Comparison of ENCODE assay signal across 9 mouse cellular contexts in the genomic region with DNA sequence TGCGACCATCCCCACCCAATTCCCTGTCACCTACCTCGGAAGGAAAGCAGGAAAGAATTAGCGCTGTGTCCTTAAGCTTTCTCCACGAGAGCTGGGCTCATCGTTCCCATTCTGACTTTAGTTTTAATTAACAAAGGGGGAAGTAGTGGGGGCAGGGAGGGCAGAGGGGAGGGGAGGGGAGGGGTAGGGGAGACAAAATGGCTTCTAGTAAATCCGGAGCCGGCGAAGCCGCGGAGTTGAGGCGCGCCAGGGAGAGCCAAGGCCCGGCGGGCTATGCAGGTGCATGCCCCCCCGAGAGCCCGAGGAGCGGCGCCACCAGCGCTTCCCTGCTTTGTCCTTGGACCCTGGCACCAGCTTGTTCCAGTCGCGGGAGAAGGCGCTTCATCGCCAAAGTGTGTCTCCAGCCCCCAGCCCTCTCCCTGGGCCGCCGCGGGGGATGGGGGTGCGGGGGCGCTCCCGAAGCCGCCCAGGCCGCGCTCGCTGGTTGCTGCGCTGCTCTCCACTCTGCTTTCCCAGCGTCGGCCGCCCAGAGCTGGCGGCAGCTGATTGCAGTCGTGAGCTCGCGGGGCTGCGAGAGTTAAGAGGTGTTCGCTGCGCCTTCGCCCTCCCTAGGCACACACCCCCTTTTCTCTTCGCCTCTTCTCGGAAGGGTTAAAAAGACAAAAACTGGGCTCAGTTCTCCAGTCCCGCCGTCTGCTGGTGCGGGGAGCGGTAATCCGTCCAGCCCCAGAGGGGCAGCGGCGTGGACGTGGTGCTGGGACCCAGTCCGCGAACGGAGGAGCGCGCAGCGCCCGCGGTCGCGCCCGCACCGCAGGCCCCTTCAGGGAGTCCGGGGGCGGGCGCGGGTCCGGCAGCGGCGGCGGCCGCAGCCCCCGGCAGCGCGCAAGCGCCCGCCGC. TPM values are rescaled to one million over a fixed set of nuclear protein-coding genes. Genes with fewer than 3 reads are reported as not detected.
DNase-seq lines count a peak whose midpoint lies in the region; ATAC-seq lines count a peak whose summit lies in the region.
"Had no signal": no experiment of that assay in that cellular context is flagged by ENCODE, and none has a peak within 500 bp of the region (broad histone marks: within the 10 kb centered on the region; RNA-seq: fewer than 3 reads in every experiment).

No protein-coding gene starts in this region.

- peak; percentile 24; the same call in 1 of the 2 replicates for ATAC-seq in heart, embryonic 11.5 days (replicated peaks; ENCODE audit: insufficient number of reproducible peaks, low FRiP score, low TSS enrichment)
- peak; percentile 32; the same call in 1 of the 2 replicates for ATAC-seq in embryonic facial prominence, embryonic 11.5 days (replicated peaks; ENCODE audit: insufficient number of reproducible peaks, low FRiP score, low TSS enrichment, low read depth)
- ATAC-seq in hindbrain, embryonic 13.5 days (ENCODE audit: low FRiP score), result peak; percentile 32
- ATAC-seq in liver, embryonic 11.5 days (replicated peaks; ENCODE audit: low FRiP score), result peak; percentile 42; the same call in 1 of the 2 replicates
- peak; percentile 34 for ATAC-seq in neural tube, embryonic 12.5 days (ENCODE audit: low FRiP score, low read depth)
- no peak for ATAC-seq in erythroid progenitor cell, adult 5-6 weeks (replicated peaks; ENCODE audit: low FRiP score, poor library complexity, severe bottlenecking)
- ATAC-seq: Patski had no signal

- H3K9ac ChIP-seq in heart, embryonic 11.5 days (ENCODE audit: low read depth, low read length), result peak overlapping the region; percentile 75
- peak overlapping the region; percentile 69 for H3K9ac ChIP-seq in embryonic facial prominence, embryonic 11.5 days (replicated peaks; ENCODE audit: low read length)
- peak overlapping the region; percentile 98 for H3K9ac ChIP-seq in hindbrain, embryonic 13.5 days
- peak overlapping the region; percentile 39 for H3K9ac ChIP-seq in liver, embryonic 11.5 days (ENCODE audit: low read depth, low read length)
- peak overlapping the region; percentile 96 for H3K9ac ChIP-seq in neural tube, embryonic 12.5 days

- H3K4me3 ChIP-seq in heart, embryonic 11.5 days (ENCODE audit: low read depth, low read length), result peak overlapping the region; percentile 70
- H3K4me3 ChIP-seq in embryonic facial prominence, embryonic 11.5 days (ENCODE audit: low read depth, low read length), result peak overlapping the region; percentile 59
- peak overlapping the region; percentile 87 for H3K4me3 ChIP-seq in hindbrain, embryonic 13.5 days
- peak overlapping the region; percentile 58 for H3K4me3 ChIP-seq in liver, embryonic 11.5 days (ENCODE audit: low read depth, low read length)
- peak overlapping the region; percentile 88 for H3K4me3 ChIP-seq in neural tube, embryonic 12.5 days

- no peak overlapping the region for H3K27ac ChIP-seq in heart, embryonic 11.5 days (ENCODE audit: low read depth, low read length)
- H3K27ac ChIP-seq in embryonic facial prominence, embryonic 11.5 days (replicated peaks; ENCODE audit: low read depth, low read length), result 0 out of 2 replicates have a peak overlapping the region, but pooled peaks have one; percentile 17
- peak overlapping the region; percentile 98 for H3K27ac ChIP-seq in hindbrain, embryonic 13.5 days
- H3K27ac ChIP-seq in liver, embryonic 11.5 days (ENCODE audit: low read depth, low read length), result no peak overlapping the region
- peak overlapping the region; percentile 89 for H3K27ac ChIP-seq in neural tube, embryonic 12.5 days

- H3K4me2 ChIP-seq in heart, embryonic 11.5 days, result peak overlapping the region; percentile 100
- H3K4me2 ChIP-seq in embryonic facial prominence, embryonic 11.5 days (ENCODE audit: low read depth, low read length), result peak overlapping the region; percentile 100
- peak overlapping the region; percentile 97 for H3K4me2 ChIP-seq in hindbrain, embryonic 13.5 days
- peak overlapping the region; percentile 99 for H3K4me2 ChIP-seq in liver, embryonic 11.5 days
- peak overlapping the region; percentile 97 for H3K4me2 ChIP-seq in neural tube, embryonic 12.5 days (replicated peaks)

- no peak for DNase-seq in heart, adult 9 months (ENCODE audit: low spot score in 2 of 2)
- DNase-seq in adrenal gland, adult 2 months, result peak; percentile 72
- peak; percentile 68 for DNase-seq in embryonic facial prominence, embryonic 11.5 days (ENCODE audit: low spot score)
- peak; percentile 63 for DNase-seq in liver, embryonic 11.5 days (ENCODE audit: low spot score)

- H3K9me3 ChIP-seq in heart, embryonic 11.5 days (replicated peaks; ENCODE audit: control insufficient read depth, low read length), result no peaks in the 10 kb centered on the region
- no peaks in the 10 kb centered on the region for H3K9me3 ChIP-seq in embryonic facial prominence, embryonic 11.5 days (replicated peaks; ENCODE audit: control insufficient read depth, low read length)
- no peaks in the 10 kb centered on the region for H3K9me3 ChIP-seq in hindbrain, embryonic 13.5 days
- H3K9me3 ChIP-seq in liver, embryonic 11.5 days (ENCODE audit: control insufficient read depth, low read length), result no peaks in the 10 kb centered on the region
- H3K9me3 ChIP-seq in neural tube, embryonic 12.5 days, result no peaks in the 10 kb centered on the region

- WGBS in heart, embryonic 11.5 days (ENCODE audit: insufficient replicate concordance), result under 1% methylated on average over 81 of the region's 82 CpGs
- under 1% methylated on average over 76 of the region's 82 CpGs for WGBS in embryonic facial prominence, embryonic 11.5 days
- WGBS in hindbrain, embryonic 13.5 days, result under 1% methylated on average over 56 of the region's 82 CpGs
- WGBS in liver, embryonic 11.5 days, result 1% methylated on average over 75 of the region's 82 CpGs
- under 1% methylated on average over 80 of the region's 82 CpGs for WGBS in neural tube, embryonic 12.5 days

- H3K4me1 ChIP-seq in heart, embryonic 11.5 days (ENCODE audit: control insufficient read depth, insufficient read depth, low read length), result peaks cover 10% of the 10 kb centered on the region; the same call in 1 of the 2 replicates
- H3K4me1 ChIP-seq in embryonic facial prominence, embryonic 11.5 days (ENCODE audit: control insufficient read depth, insufficient read depth, low read length), result no peaks in the 10 kb centered on the region
- H3K4me1 ChIP-seq in hindbrain, embryonic 13.5 days (replicated peaks), result peaks cover 55% of the 10 kb centered on the region
- peaks cover 18% of the 10 kb centered on the region for H3K4me1 ChIP-seq in liver, embryonic 11.5 days (replicated peaks; ENCODE audit: control insufficient read depth, insufficient read depth, low read length)
- H3K4me1 ChIP-seq in neural tube, embryonic 12.5 days, result peaks cover 50% of the 10 kb centered on the region

- no peaks in the 10 kb centered on the region for H3K36me3 ChIP-seq in heart, embryonic 11.5 days (ENCODE audit: control insufficient read depth, insufficient read depth, low read length)
- H3K36me3 ChIP-seq in embryonic facial prominence, embryonic 11.5 days (replicated peaks; ENCODE audit: control insufficient read depth, insufficient read depth, low read depth, low read length), result no peaks in the 10 kb centered on the region; the same call in 1 of the 2 replicates
- H3K36me3 ChIP-seq in hindbrain, embryonic 13.5 days, result peaks cover 9% of the 10 kb centered on the region
- 0 out of 2 replicates have a peak, but pooled peaks cover 3% of the 10 kb centered on the region for H3K36me3 ChIP-seq in liver, embryonic 11.5 days (ENCODE audit: control insufficient read depth, insufficient read depth, low read length)
- no peaks in the 10 kb centered on the region for H3K36me3 ChIP-seq in neural tube, embryonic 12.5 days

- H3K27me3 ChIP-seq in heart, embryonic 11.5 days (ENCODE audit: control insufficient read depth, insufficient read depth, low read length), result peaks cover 16% of the 10 kb centered on the region
- H3K27me3 ChIP-seq in embryonic facial prominence, embryonic 11.5 days (ENCODE audit: control insufficient read depth, insufficient read depth, low read length), result peaks cover 20% of the 10 kb centered on the region
- peaks cover 9% of the 10 kb centered on the region; the same call in 1 of the 2 replicates for H3K27me3 ChIP-seq in hindbrain, embryonic 13.5 days
- peaks cover 45% of the 10 kb centered on the region for H3K27me3 ChIP-seq in liver, embryonic 11.5 days (replicated peaks; ENCODE audit: control insufficient read depth, insufficient read depth, low read length)
- H3K27me3 ChIP-seq in neural tube, embryonic 12.5 days (replicated peaks), result peaks cover 9% of the 10 kb centered on the region; the same call in 1 of the 2 replicates
- H3K27me3 ChIP-seq: Patski had no signal

RNA-seq across cellular contexts. Expression of a gene that starts 0.6 kb away (rescaled TPM):
- 1.1 TPM in 2 replicates for polyA plus RNA-seq in heart, embryonic 11.5 days (2014; fragmentation: Nextera tagmentation; extraction: Ambion mirVana)
- 1 to 10 TPM; 5.6 to 8.1 TPM for total RNA-seq in adrenal gland, adult 2 months (2021)
- polyA plus RNA-seq in adrenal gland, adult 2 months (2012; rRNA removed), result 3.6 and 6.1 TPM in 2 replicates
- 1.0 and 1.1 TPM in 2 replicates for polyA plus RNA-seq in embryonic facial prominence, embryonic 11.5 days (2014; fragmentation: Nextera tagmentation; extraction: Ambion mirVana)
- polyA plus RNA-seq in hindbrain, embryonic 13.5 days (2015; fragmentation: Nextera tagmentation; extraction: Ambion mirVana), result 5.6 and 6.4 TPM in 2 replicates
- 0.56 and 0.62 TPM in 2 replicates for polyA plus RNA-seq in liver, embryonic 11.5 days (2014; fragmentation: Nextera tagmentation; extraction: Ambion mirVana)
- polyA plus RNA-seq in neural tube, embryonic 12.5 days (2016; fragmentation: Nextera tagmentation; extraction: Ambion mirVana), result 6.5 and 6.9 TPM in 2 replicates
- not detected in 2 replicates for total RNA-seq in erythroid progenitor cell, adult 5-6 weeks (2015; ENCODE audit: low replicate concordance)
- total RNA-seq in erythroid progenitor cell, adult 5-6 weeks (2017; ENCODE audit: low replicate concordance), result not detected in 2 replicates
- polyA plus RNA-seq: Patski had no signal

Comparison
In these comparisons a context has a peak if more than half of its experiments do, and no peak if none do; other contexts are left out.
1. H3K27ac ChIP-seq: peak in embryonic facial prominence, embryonic 11.5 days (single experiment), hindbrain, embryonic 13.5 days (single experiment) and neural tube, embryonic 12.5 days (single experiment); none in heart, embryonic 11.5 days (single experiment) and liver, embryonic 11.5 days (single experiment).
2. H3K9ac ChIP-seq: peak in every context shown above with its lines; median percentile 98 in hindbrain, embryonic 13.5 days; 96 in neural tube, embryonic 12.5 days; 75 in heart, embryonic 11.5 days; 69 in embryonic facial prominence, embryonic 11.5 days; 39 in liver, embryonic 11.5 days.
3. DNase-seq: peak in adrenal gland, adult 2 months (single experiment), embryonic facial prominence, embryonic 11.5 days (single experiment) and liver, embryonic 11.5 days (single experiment); none in heart, adult 9 months (0 of 2).
4. Peak in every context shown above with its lines, with median percentiles within 50 percentile points of each other: H3K4me2 ChIP-seq and H3K4me3 ChIP-seq.